Mouse (Mus musculus) testis, postnatal 10 days (tissue): ENCODE data around the gene Pigf.

Source experiments
- DNase-seq: peaks from one replicate; pipeline ENCODE4 v3.0.0; 2021; ENCODE audit warnings: low spot score

Gene Pigf

DNA sequence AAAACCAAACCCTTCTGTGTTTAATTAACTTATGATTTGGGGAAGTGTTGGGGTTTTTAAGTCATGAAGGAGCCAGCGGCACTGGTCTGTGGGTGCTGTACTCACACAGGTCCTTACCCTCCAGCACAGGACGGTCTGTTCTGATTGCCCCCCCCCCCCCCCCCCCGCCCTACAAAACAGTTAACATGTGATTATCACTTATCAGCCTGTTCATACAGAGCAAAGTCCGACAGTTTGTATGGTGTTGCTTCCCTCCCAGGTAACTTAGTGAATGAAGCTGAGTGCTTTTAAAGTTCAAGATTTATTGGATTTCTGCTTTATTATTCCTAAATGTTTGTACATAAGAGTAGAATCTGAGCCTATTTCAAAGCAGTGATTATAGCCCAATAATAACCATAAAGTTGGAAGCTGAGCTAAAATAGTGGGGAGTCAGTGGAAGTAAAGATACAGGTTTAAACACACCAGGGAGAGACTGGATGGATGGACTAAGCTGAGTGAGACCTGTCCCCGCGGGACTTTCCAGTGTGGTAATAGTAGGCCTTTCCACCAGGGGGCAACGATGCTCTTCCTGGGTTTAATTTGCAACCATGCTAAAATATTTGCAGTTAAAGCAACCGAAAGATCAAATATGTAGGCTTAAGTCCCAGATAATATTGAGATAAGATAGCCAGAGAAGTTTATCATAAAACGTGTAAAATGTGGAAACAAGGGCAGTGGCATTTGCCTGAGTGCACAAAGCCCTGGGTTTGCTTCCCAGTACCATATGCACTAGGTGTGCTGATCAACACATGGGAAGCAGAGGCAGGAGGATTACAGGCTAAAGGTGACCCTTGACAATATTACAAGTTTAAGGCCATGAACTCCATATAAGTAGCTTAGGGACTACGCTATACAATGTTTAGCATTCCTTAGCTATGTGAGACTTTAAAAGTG lies 11.2 kb upstream of the Pigf start:
- DNase-seq, result no peak

DNA sequence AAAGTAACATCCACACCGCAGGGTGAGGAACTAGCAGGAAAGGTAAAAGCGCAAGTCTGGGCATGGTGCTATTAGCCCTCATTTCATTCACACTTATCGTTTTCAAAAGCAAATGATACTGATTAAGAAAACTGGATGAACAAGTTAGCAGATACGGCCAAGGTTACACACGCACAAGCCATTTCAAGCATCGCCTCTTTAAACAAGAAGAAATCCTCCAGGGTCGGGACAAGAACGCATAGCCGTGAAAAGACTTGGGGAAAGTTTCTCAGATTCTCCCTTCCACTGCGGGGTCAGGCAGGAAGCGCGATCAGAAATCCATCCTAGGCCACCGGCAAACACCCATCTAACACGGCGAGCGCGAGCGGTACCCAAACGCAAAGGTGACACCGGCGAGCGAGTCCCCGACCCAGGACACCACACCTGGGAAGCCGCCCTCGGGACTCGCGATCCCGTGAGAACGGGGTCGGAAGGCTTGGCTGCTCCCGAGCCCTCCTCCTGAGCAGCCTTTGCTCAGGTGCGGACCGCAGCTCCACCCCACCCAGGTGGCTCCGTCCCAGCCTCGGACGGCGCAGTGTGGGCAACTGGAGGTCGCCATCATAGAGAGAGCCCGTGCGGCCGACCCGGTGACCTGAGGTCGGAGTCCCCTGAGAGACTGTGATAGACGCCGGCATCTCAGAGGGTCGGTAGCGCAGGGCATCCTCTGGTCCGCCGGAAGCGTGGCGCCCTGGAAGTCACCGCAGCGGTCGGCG lies 539 bp downstream of the Pigf start:
- peak; percentile 59 for DNase-seq

- DNase-seq, result no peak
These were observed 5.5 kb downstream of the Pigf start for GRCm38 (mm10) chr17:87019692-87020091.

GRCm38 (mm10) chr17:87011301-87012019 lies 13.7 kb downstream of the Pigf start:
- DNase-seq, result no peak

- no peak for DNase-seq
These were observed 16.3 kb downstream of the Pigf start for GRCm38 (mm10) chr17:87008950-87009349.

DNA sequence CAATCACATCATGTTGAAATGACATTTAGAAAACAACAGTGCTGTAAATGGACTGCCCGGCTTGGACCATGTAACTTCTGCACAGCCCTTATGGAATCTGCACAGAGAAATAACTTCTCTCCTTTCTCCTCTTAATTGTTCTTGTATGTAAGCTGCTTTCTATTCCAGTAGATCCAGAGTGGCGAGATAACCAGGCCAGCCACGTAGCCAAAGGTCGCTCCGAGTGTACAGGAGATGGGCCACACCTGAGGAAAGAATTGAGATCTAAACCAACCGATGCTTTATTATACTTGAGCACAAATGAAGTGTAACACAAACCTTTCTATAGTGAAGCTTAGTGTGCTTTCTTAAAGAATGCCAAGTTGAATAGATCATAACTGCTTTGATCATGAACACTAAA lies 27.9 kb downstream of the Pigf start:
- DNase-seq, result no peak

DNA sequence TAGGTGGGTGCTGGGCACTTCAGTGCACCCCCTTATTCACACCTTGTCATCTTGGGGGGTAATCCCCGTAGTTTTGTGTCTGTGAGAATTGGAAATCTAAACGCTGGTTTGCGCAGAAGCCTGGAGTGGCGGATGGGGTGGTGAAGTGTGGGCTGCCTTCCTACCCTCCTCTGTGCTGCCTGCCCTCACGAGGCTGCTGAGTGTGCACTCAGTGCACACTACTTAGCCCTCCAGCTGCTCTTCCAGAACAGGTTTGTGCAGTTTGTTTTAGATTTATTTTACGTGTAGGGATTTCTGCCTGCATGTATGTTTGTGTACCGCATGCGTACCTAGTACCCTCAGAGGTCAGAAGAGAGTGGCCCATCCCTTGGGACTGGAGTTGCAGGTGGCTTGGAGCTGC lies 33.9 kb downstream of the Pigf start:
- no peak for DNase-seq

DNA sequence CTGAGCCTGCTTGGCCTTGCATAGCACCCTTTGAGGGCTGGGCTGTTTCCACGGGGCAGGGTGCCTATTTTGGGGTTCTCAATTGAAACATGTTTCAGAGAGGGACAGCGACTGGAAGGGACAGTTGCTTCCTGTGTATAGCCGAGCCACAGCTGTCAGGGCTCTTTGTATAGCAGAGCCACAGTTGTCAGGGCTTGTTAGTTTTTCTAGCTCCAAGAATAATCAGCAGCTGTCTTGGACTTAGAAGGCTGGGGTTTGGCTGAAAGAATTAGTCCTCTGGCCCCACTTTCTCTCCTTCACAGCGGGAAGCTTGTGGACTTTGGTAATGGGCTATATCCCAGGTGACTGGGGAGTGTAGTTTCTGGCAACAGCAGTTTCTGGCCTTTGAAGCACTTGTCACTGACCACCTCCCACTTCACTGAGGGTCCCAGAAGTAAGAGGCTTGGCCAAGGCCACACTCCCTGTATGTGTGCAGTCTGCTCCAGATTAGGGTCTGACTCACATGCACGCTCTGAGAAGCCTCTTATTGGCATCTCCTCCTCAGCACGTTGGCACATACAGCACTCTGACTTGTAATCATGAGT lies 36.5 kb downstream of the Pigf start:
- no peak for DNase-seq

- no peak for DNase-seq
These were observed 37.0 kb downstream of the Pigf start for GRCm38 (mm10) chr17:86988161-86988560.

DNA sequence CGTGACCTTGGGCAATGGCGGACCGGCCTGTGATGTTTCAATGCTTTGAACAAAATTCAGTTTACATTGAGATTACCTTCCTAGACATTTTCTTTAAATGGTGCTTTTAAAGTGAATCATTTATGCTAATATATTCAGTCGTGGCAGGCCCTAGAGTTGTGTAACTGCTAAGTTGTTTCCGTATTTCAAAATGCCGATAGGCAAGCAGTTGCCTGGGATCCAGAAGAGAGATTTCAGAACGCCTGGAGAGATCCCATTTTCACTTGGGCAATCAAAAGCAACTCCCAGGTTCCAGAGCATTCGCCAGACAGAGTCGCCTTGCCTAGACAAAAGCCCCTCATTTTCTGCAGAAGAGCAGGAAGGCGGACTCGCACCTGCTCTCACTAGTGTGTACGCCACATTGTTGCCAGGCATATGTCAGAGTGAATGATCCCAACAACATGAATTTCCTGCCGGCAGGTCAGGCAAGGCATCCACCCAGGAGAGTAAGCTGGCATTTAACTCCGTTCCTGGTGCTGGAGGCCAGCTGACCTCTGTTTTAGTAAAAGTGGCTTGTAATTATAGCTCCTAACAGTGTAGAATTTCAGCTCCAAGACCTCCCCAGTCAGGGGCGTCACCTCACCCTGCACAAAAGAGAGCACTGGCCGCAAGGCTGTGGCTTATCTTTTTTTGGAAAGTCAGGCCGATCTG lies 38.6 kb downstream of the Pigf start:
- no peak for DNase-seq

DNA sequence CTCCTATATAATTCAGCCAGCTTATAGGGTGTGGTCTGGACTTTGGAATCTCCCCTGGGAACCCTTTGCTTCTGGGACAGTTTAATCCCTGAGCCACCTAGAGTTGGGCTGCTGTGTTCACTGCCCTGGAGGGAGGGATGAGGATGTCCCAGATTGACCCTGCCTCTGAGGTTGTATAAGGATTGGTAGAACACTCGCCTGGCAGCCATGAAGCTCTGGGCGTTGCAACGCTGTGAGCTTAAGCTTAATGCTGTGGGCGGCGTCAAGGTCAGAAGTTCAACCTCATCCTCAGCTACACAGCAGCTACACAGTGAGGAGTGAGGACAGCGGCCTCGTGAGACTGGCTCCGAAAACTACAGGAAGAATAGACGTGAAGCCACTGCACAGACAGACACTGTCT lies 42.7 kb downstream of the Pigf start:
- DNase-seq, result no peak

- no peak for DNase-seq
These were observed 43.5 kb downstream of the Pigf start for GRCm38 (mm10) chr17:86981701-86982100.

- no peak for DNase-seq
These were observed 44.0 kb downstream of the Pigf start for GRCm38 (mm10) chr17:86981205-86981604.

- no peak for DNase-seq
These were observed 46.7 kb downstream of the Pigf start for GRCm38 (mm10) chr17:86978496-86978895.

- no peak for DNase-seq
These were observed 48.8 kb downstream of the Pigf start for GRCm38 (mm10) chr17:86976387-86976786.

- no peak for DNase-seq
These were observed 52.1 kb downstream of the Pigf start for GRCm38 (mm10) chr17:86973097-86973496.

- DNase-seq, result no peak
These were observed 53.3 kb downstream of the Pigf start for GRCm38 (mm10) chr17:86971860-86972259.

DNA sequence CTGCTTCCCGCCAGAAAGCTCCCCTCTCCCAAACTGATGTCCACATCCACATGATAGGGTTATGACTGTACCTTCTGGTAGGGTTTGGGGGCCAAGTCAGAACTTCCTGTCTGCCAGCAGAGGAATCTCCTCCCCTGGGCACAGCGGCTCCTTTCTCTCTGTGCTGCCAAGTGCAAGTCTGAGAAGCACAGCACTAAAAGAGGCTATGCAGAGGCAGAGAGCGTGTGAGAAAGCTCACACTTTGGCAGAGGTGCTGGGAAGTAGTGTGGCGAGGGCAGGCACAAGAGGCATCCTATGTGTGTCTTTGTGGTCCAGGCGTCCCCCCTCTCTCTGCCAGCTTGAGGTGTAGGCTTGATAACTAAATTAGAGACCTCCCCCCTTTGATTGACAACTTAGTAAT lies 54.2 kb downstream of the Pigf start:
- no peak for DNase-seq

GRCm38 (mm10) chr17:86970026-86970750 lies 55.0 kb downstream of the Pigf start:
- no peak for DNase-seq

DNA sequence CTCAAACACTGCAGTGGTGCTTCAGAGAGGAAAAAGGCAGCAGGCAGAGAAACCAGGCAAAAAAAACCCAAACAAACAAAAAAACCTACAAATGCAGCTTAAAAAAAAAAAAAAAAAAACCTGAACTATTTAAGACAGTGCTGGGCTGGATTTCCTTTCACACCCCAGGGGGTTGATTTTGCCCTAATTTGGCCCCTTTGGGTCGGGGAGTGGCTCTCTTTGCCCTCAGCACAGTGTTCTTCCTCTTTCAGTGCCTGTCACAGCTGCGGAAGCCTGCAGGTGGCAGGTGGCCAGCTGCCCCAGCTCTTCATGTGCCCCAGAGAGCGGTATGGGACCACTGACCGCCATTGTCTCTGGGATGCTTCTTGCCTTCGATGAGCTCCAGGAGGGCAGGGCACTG lies 55.6 kb downstream of the Pigf start:
- DNase-seq, result no peak

DNA sequence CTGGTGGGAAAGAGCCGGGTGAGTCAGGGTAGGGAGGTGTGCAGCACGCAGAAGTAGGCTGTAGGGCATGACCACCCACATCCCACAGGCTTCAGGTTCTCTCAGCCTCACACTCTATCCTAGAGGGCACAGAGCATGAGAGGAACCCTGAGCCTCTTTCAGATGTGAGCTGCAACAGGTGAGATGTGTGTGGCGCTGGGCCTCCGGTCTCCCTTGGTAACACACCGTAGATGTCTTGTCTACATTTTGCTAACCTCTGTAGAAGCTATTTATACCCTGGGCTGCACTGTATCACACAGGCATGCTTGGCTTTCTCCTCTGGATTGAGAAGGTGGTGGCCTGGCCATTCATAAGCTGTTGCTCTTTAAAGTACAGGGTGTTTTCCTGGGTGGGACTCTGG lies 56.6 kb downstream of the Pigf start:
- no peak for DNase-seq
